Comparison of ENCODE assay signal across 11 mouse cellular contexts in genomic region chr10:96623633-96624195, GRCm38 (mm10). TPM values are rescaled to one million over a fixed set of nuclear protein-coding genes. Genes with fewer than 3 reads are reported as not detected.
DNase-seq lines count a peak whose midpoint lies in the region; ATAC-seq and TF ChIP-seq lines count a peak whose summit lies in the region.
"Had no signal": no experiment of that assay in that cellular context is flagged by ENCODE, and none has a peak within 500 bp of the region (broad histone marks: within the 10 kb centered on the region; RNA-seq: fewer than 3 reads in every experiment).

No protein-coding gene starts in this region.

- WGBS in kidney, postnatal 0 days, result 79% methylated on average over 4 of the region's 4 CpGs
- 78% methylated on average over 4 of the region's 4 CpGs for WGBS in kidney, embryonic 15.5 days
- 93% methylated on average over 4 of the region's 4 CpGs for WGBS in embryonic facial prominence, embryonic 13.5 days
- 89% methylated on average over 4 of the region's 4 CpGs for WGBS in hindbrain, embryonic 12.5 days

- no peak for ATAC-seq in kidney, postnatal 0 days (replicated peaks; ENCODE audit: low FRiP score, low read depth)
- no peak for ATAC-seq in kidney, embryonic 15.5 days (replicated peaks; ENCODE audit: low FRiP score)
- ATAC-seq in embryonic facial prominence, embryonic 13.5 days (ENCODE audit: insufficient number of reproducible peaks, insufficient read depth, low FRiP score, low TSS enrichment, low read depth), result no peak
- no peak for ATAC-seq in hindbrain, embryonic 12.5 days (ENCODE audit: low FRiP score)
- ATAC-seq: activated CD4-positive, CD25-positive, alpha-beta regulatory T cell, adult 4 months had no signal

- H3K4me2 ChIP-seq in kidney, postnatal 0 days (ENCODE audit: low read length), result peak overlapping the region; percentile 73
- H3K4me2 ChIP-seq in kidney, embryonic 15.5 days, result no peak overlapping the region
- peak overlapping the region; percentile 82 for H3K4me2 ChIP-seq in embryonic facial prominence, embryonic 13.5 days
- H3K4me2 ChIP-seq in hindbrain, embryonic 12.5 days (replicated peaks), result peak overlapping the region; percentile 87
- peak overlapping the region; percentile 90 for H3K4me2 ChIP-seq in myocyte (ENCODE audit: low read depth)

- no peaks in the 10 kb centered on the region for H3K9me3 ChIP-seq in kidney, postnatal 0 days (replicated peaks; ENCODE audit: low read length)
- no peaks in the 10 kb centered on the region for H3K9me3 ChIP-seq in kidney, embryonic 15.5 days (replicated peaks)
- no peaks in the 10 kb centered on the region for H3K9me3 ChIP-seq in embryonic facial prominence, embryonic 13.5 days
- no peaks in the 10 kb centered on the region for H3K9me3 ChIP-seq in hindbrain, embryonic 12.5 days (replicated peaks)
- H3K9me3 ChIP-seq: limb, embryonic 15.5 days had no signal

- no peak overlapping the region for H3K9ac ChIP-seq in kidney, postnatal 0 days (ENCODE audit: low read depth, low read length)
- no peak overlapping the region for H3K9ac ChIP-seq in kidney, embryonic 15.5 days
- H3K9ac ChIP-seq in embryonic facial prominence, embryonic 13.5 days, result no peak overlapping the region
- H3K9ac ChIP-seq in hindbrain, embryonic 12.5 days, result no peak overlapping the region
- H3K9ac ChIP-seq: limb, embryonic 15.5 days had no signal

- peaks cover 13% of the 10 kb centered on the region for H3K4me1 ChIP-seq in kidney, postnatal 0 days (replicated peaks; ENCODE audit: insufficient read depth, low read length)
- peaks cover 39% of the 10 kb centered on the region for H3K4me1 ChIP-seq in kidney, embryonic 15.5 days
- H3K4me1 ChIP-seq in embryonic facial prominence, embryonic 13.5 days, result peaks cover 34% of the 10 kb centered on the region
- H3K4me1 ChIP-seq in hindbrain, embryonic 12.5 days, result peaks cover 44% of the 10 kb centered on the region

- no peak overlapping the region for H3K27ac ChIP-seq in kidney, postnatal 0 days
- H3K27ac ChIP-seq in kidney, embryonic 15.5 days, result no peak overlapping the region
- H3K27ac ChIP-seq in embryonic facial prominence, embryonic 13.5 days, result no peak overlapping the region
- no peak overlapping the region for H3K27ac ChIP-seq in hindbrain, embryonic 12.5 days
- H3K27ac ChIP-seq: limb, embryonic 15.5 days had no signal

- H3K27me3 ChIP-seq in kidney, postnatal 0 days (ENCODE audit: insufficient read depth, low read length), result no peaks in the 10 kb centered on the region
- no peaks in the 10 kb centered on the region for H3K27me3 ChIP-seq in kidney, embryonic 15.5 days
- H3K27me3 ChIP-seq in embryonic facial prominence, embryonic 13.5 days, result no peaks in the 10 kb centered on the region
- H3K27me3 ChIP-seq in hindbrain, embryonic 12.5 days, result no peaks in the 10 kb centered on the region
- no peaks in the 10 kb centered on the region for H3K27me3 ChIP-seq in myocyte (ENCODE audit: control insufficient read depth, insufficient read depth, insufficient read length)
- H3K27me3 ChIP-seq: limb, embryonic 15.5 days had no signal

- no peak overlapping the region for H3ac ChIP-seq in myocyte (ENCODE audit: control insufficient read depth, insufficient read length)

- peaks cover 6% of the 10 kb centered on the region for H3K36me3 ChIP-seq in kidney, postnatal 0 days (ENCODE audit: insufficient read depth, low read length)
- peaks cover 44% of the 10 kb centered on the region for H3K36me3 ChIP-seq in kidney, embryonic 15.5 days
- peaks cover 57% of the 10 kb centered on the region for H3K36me3 ChIP-seq in embryonic facial prominence, embryonic 13.5 days
- H3K36me3 ChIP-seq in hindbrain, embryonic 12.5 days, result peaks cover 20% of the 10 kb centered on the region
- peaks cover 40% of the 10 kb centered on the region for H3K36me3 ChIP-seq in myocyte (ENCODE audit: control insufficient read depth, insufficient read depth)

- peaks cover 89% of the 10 kb centered on the region for H3K79me2 ChIP-seq in myocyte (ENCODE audit: control insufficient read depth, insufficient read depth)

- DNase-seq in kidney, postnatal 0 days (ENCODE audit: low spot score), result no peak
- DNase-seq in adrenal gland, adult 2 months, result no peak
- no peak for DNase-seq in retina, embryonic 14.5 days (ENCODE audit: low spot score)
- DNase-seq in B cell, adult 2 months, result no peak
- DNase-seq: heart, adult 2 months had no signal

- TF ChIP-seq CTCF in kidney, postnatal 0 days (IDR thresholded peaks at IDR 0.05; ENCODE audit: low read depth), result no peak

- H3K4me3 ChIP-seq in kidney, postnatal 0 days (replicated peaks; ENCODE audit: low read depth, low read length), result no peak overlapping the region
- no peak overlapping the region for H3K4me3 ChIP-seq in kidney, embryonic 15.5 days (replicated peaks)
- 0 out of 2 replicates have a peak overlapping the region, but pooled peaks have one; percentile 58 for H3K4me3 ChIP-seq in embryonic facial prominence, embryonic 13.5 days
- H3K4me3 ChIP-seq in hindbrain, embryonic 12.5 days, result 0 out of 2 replicates have a peak overlapping the region, but pooled peaks have one; percentile 46
- no peak overlapping the region for H3K4me3 ChIP-seq in myocyte
- H3K4me3 ChIP-seq: heart, adult 2 months had no signal

- no peak for TF ChIP-seq POLR2A in myocyte (IDR thresholded peaks at IDR 0.05; ENCODE audit: insufficient read length, low read depth)

TF ChIP-seq in myocyte, 11 proteins besides CTCF, POLR2A, EP300 and RAD21:
- TF ChIP-seq CEBPB (IDR thresholded peaks at IDR 0.05; ENCODE audit: insufficient read depth, poor library complexity, severe bottlenecking) (no peak), POLR2AphosphoS2 (IDR thresholded peaks at IDR 0.05; ENCODE audit: insufficient read length, low read depth) (peak; percentile 37)
TF ChIP-seq in myocyte: peak in this region for 1.

RNA-seq across cellular contexts. Expression of gene Btg1, which starts 6.9 kb away (rescaled TPM):
- polyA plus RNA-seq in kidney, postnatal 0 days (2015; fragmentation: Nextera tagmentation; extraction: Ambion mirVana), result 54.7 and 59.5 TPM in 2 replicates
- polyA plus RNA-seq in kidney, embryonic 15.5 days (2015; fragmentation: Nextera tagmentation; extraction: Ambion mirVana), result 44.9 TPM in 2 replicates
- 83.5 and 84.5 TPM in 2 replicates for polyA plus RNA-seq in embryonic facial prominence, embryonic 13.5 days (2015; fragmentation: Nextera tagmentation; extraction: Ambion mirVana)
- polyA plus RNA-seq in hindbrain, embryonic 12.5 days (2016; fragmentation: Nextera tagmentation; extraction: Ambion mirVana), result 69.1 and 69.6 TPM in 2 replicates
- polyA plus RNA-seq in myocyte (2012; fragmentation: generic; extraction: Trizol), result 49.9 TPM
- 100 to 1,000 TPM in 1 of 2 experiments, 10 to 100 TPM in 1; 94.6 to 133 TPM for total RNA-seq in adrenal gland, adult 2 months (2021)
- 26.3 and 28.7 TPM in 2 replicates for polyA plus RNA-seq in adrenal gland, adult 2 months (2012; rRNA removed)

Comparison
In these comparisons a context has a peak if more than half of its experiments do, and no peak if none do; other contexts are left out.
1. H3K4me3 ChIP-seq: peak in embryonic facial prominence, embryonic 13.5 days (single experiment) and hindbrain, embryonic 12.5 days (single experiment); none in kidney, postnatal 0 days (single experiment), kidney, embryonic 15.5 days (single experiment) and myocyte (single experiment).